Mouse (Mus musculus) adrenal gland, postnatal 36 days (tissue): ENCODE data around the gene Nsg1. TPM values are rescaled to one million over a fixed set of nuclear protein-coding genes. Genes with fewer than 3 reads are reported as not detected.
A peak's percentile ranks its signal among the peaks of the same experiment; 100 is the strongest.

Source experiments
- DNase-seq, 2 experiments: peaks; one replicate each; pipeline ENCODE4 v3.0.0; 2021; ENCODE audit warnings: mixed read lengths in 1 of 2
- total RNA-seq, 2 experiments: library from RNA; stranded (reverse); gene quantifications; 2 replicates each; pipeline ENCODE4 v1.2.3; 2021

The Nsg1 gene
- total RNA-seq, 2 experiments from 2014 or later, result 43.2 to 53.4 TPM

GRCm38 (mm10) chr5:38146524-38146923 lies 13.2 kb downstream of the Nsg1 start:
- no peak for DNase-seq

GRCm38 (mm10) chr5:38140893-38141292 lies 18.8 kb downstream of the Nsg1 start:
- DNase-seq, result no peak

DNA sequence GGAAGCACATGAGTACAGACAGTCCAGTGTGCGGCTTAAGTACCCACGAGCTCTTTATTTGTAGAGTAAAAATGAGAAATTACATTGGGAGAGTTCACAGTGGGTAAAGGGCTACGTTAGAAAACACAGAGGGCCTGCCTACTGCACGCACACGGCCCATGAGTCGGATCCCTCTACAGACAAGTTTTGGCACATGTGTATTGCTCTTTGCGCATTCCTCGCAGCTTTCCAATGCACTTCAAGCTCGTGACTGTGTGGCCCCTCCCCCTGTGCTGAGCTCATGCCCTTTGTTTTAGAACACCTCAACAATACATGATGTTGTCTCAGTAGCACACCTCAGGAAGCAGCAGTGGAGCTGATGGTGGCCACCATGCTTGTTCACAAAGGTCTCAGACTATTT lies 22.5 kb downstream of the Nsg1 start:
- DNase-seq, result no peak

DNA sequence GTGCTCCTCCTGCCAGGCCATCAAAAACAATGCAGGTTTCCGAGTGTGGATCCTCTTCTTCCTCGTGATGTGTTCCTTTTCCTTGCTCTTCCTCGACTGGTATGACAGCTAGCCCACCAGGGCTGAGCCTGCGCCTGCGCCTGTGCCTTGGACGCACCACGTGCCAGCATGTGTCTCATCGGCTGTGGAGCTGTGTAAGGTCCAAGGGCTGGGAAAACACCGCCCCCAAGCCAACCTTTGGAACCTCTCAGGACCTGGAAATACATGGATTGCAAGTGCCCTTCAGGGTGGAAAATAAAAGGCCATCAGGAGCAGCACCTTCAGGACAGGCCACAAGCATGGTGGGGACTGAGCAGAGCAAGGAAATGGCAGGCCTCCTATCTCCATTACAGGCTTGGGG lies 23.5 kb downstream of the Nsg1 start:
- no peak for DNase-seq

DNA sequence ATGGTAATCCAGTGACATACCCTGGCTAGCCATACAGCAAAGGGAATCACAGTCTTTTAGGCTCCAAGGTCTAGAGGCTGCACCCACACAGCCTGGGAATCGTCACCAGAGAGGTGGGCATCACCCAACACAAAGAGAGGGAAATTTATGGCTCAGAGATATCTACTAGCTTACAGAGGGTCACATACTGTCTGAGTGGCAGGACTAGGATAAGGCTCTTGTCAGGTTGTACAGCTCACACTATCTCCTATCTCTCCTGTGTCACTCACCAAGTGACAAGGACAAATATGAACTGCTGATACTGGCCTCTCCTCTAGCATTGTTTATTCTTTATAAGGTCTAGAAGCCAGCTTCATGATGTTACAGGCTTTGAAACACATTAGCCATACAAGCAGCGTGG lies 30.4 kb downstream of the Nsg1 start:
- no peak for DNase-seq

- DNase-seq, result no peak
Measured at GRCm38 (mm10) chr5:38126519-38127306, 33.0 kb downstream of the Nsg1 start.

DNA sequence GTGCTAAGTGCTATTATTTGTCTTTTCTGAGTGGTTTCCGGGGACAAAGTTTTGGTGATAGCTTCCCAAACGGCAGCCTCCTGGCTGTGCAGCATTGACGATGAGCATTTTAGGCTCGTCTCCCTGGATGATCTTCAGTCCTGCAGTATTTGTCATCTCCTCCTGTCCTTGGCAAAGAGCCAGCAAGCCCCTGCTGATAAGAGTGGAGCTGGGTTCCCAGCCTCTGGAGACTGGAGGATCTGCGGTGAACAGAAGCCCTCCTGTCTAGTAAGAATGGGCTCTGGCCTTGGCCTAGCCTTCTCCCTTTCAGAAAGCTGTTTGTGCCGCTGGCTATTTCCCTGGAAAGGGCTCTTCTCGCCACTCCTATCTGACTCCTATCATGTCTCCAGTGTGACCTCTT lies 38.0 kb downstream of the Nsg1 start:
- DNase-seq, result peak; percentile 55 to 64

GRCm38 (mm10) chr5:38119268-38119667 lies 40.4 kb downstream of the Nsg1 start:
- no peak for DNase-seq

DNA sequence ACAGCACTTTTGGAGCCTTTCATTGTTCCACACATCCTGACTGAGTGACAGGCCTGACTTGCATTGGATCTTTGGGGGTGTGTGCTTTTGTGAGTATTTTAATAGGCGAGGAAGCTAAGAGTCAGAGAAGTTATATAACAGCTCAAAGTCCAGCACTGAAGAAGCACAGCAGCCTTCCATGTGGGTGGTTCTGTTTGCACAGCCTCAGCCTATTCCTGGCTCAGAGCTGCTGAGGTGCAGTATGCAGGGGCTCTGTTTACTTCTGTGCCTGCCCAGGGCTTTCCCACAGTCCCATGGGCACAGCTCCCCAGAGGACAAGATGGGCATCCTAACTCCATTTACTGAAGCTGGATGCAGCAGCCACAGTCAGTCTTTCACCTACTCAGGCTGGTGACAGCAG lies 42.7 kb downstream of the Nsg1 start:
- no peak for DNase-seq

DNA sequence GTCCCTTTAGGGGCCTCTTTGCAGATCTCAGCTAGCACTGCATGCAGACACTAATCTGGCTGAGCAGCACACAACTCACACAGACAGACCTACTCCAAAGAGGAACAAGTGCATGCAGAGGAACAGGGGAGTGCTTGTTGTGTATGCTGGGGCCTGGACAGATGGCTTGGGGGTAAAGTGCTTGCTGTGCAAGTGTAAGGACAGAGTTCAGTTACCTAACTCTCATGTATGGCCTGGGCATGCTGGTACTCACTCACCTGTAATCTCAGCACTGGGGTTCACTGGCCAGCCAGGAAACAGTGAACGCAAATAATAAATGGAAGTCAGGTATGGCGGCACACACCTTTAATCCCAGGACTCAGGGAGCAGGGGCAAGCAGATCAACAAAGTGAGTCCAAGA lies 45.2 kb downstream of the Nsg1 start:
- DNase-seq, result no peak

GRCm38 (mm10) chr5:38106807-38107206 lies 52.9 kb downstream of the Nsg1 start:
- DNase-seq, result no peak

DNA sequence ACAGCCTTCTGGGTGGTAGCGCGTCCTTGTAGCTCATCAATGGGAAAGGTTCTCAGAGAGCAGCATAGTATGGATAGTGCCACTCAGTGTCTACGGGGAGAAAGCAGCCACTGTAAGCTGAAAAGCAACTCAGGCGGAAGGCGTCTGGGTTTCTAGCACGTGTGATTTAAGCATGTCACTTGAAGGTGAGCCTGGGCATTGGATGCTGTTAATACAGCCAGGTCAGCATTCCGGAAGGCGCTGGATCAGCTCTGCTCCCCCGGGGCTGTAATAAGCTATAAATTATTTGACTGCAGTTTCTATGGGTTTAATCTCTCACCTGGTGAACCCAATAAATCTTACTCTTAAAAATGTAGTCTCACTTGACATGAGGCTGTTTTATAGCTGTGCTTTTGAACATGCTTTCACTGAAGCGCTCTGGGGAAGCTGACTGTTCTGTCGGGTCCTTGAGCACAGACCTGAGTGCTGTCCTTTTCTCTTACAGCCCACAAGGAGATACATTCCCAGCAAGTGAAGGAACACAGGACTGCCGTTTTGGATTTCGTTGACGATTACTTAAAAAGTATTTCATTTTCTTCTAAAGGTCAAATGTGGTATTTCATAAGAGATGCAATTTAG lies 53.5 kb downstream of the Nsg1 start:
- no peak for DNase-seq

DNA sequence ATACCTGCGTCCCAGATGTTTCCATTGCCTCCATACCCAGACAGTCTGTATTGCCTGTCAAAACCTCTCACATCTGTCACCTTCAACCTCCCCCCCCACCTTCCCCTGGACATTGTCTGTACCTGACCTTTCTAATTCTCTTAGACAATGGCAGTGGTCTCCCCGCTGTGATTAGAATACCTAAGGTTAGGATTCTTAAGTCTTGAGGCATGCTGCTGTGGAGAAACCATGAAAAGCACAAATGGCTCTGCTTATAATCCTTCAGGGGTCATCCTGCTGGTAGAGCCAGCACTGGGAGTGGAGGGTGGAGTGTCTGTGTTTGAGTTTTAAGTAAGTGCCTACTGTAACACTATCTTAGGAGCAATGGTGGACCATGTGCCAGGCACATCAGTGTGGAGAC lies 56.8 kb downstream of the Nsg1 start:
- no peak for DNase-seq

DNA sequence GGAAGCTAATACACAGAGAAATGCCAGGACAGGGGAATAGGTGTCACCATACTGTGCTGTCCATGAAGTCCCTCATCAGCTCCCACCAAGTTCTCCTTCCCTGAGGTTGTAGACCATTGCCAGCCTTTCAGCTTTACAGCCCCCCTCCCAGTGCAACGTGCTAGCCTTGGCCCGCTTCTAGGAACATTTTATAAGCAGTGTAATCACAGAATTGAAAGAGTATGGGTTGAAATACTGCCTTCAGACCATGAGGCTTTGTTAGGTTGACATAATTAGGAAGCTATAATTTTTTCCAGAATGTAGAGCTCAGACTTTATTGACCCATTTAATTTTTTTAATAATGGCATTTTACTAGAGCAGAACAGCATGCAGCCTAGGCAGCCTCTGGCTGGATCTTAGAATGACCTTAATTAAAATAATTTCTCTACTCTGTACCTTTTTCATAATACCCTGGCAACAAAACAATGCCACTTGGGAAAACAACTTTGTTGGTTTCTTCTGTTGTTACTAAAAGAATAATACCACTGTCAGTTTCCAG lies 60.5 kb downstream of the Nsg1 start:
- no peak for DNase-seq

GRCm38 (mm10) chr5:38097501-38098093 lies 62.1 kb downstream of the Nsg1 start:
- DNase-seq, result no peak

DNA sequence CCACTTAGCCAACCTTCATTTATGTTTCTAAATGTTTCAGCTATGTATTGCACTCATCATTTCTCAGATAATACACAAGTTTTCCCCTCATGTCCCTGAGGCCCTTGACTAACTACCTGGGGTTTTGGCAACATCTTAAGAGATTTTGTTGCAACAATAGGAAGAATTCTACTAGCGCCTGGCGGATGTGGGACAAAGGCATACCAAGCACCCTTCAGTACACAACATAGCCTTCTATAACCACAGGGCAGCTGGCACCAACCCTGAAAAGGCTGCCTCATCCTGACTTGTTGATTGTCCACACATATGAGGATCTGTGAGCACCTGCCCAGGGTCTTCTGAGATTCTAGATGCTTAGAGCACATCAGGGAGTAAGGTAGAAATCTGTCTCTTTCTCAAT lies 65.4 kb downstream of the Nsg1 start:
- no peak for DNase-seq

- no peak for DNase-seq
Measured at GRCm38 (mm10) chr5:38091966-38092304, 67.8 kb downstream of the Nsg1 start.

DNA sequence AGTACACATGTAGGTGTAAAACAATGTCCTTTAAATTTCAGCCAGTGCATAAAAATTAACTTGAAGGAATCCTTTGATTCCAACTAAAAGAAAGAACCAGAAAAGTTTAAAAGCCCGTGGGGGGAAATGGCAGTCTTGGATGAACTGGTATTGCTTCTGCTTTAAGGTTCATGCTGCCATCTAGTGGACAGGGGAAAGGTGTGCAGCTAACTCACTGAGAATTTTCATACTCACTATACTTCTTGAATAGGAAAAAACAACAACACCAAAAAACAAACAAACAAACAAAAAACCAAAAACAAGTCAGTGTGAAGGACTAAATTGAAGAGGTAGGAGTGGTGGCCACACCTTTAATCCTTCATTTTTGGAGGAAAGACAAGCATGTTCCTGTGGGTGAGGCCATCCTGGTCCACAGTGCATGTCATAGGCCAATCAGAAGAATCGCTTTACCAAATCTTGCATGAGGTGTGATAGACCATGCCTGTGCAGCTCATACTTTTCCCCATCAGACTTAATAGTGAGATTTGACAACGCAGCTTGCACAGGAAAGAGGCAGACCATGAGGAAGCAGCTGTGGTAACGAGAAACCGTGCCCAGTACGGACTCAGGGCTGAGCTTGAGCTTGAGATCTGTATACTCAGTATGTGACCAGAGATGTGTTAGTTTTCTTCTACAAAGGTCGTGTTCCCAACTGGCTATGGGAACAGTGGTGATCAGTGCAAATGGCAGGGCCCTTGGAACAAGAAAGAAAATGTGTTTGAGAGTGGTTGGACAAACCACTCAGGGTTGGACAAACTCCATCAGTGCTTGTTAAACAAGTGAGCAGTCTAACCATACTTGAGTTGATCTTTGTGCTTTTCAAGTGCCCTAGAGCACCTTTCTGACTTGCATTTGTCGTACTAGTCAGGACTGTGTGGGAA lies 68.4 kb downstream of the Nsg1 start:
- peak in 1 of 2 experiments; percentile 26 for DNase-seq

GRCm38 (mm10) chr5:38090581-38090980 lies 69.1 kb downstream of the Nsg1 start:
- no peak for DNase-seq

DNA sequence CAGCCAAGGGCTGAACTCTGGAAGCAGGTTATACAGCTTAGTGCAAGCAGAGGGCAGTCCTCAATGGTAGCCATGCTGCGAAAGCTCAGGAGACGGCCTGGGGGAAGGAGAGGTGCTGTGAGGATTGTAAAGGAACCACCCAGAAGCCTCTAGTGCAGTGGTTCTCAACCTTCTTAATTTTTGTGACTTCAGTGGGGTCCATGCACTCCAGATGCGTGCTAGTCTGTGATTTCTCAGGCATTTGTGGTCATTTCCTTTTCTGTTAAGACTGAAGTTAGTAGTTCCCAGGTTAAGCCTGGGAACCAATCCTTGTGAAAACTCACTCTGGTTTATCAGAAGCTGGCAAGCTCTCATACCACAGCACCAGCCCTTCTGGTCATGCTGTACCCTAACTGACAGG lies 69.6 kb downstream of the Nsg1 start:
- DNase-seq, result no peak
